Mouse (Mus musculus): Measurements from ENCODE around the gene Bhmt2. TPM values are rescaled to one million over a fixed set of nuclear protein-coding genes. Genes with fewer than 3 reads are reported as not detected.

Gene Bhmt2
- polyA plus RNA-seq, 1 experiment from 2014 or later, result 0.09 TPM

GRCm38 (mm10) chr13:93606868-93607578, 67.1 kb downstream of the Bhmt2 start:
- WGBS, result 76% methylated on average over 13 of the region's 13 CpGs
- Histone ChIP-seq H3K4me3 (no peak overlapping the region), H3K27ac (replicated peaks) (no peak overlapping the region), H3K4me2 (no peak overlapping the region), H3K9me3 (no peaks in the 10 kb centered on the region), H3K27me3 (no peaks in the 10 kb centered on the region), H3K9ac (no peak overlapping the region), H3K36me3 (no peaks in the 10 kb centered on the region), H3K4me1 (replicated peaks) (peaks cover 2% of the 10 kb centered on the region; the same call in 1 of the 2 replicates)
- no peak for ATAC-seq (ENCODE audit: low FRiP score, low read depth)

Other genes with a start within 250 kb of the Bhmt2 start
- 5.7 and 9.1 TPM in 2 replicates for gene Jmy, start 174.5 kb downstream of the Bhmt2 start, polyA plus RNA-seq (2015; fragmentation: Nextera tagmentation; extraction: Ambion mirVana)
- gene Bhmt, start 36.3 kb downstream of the Bhmt2 start, polyA plus RNA-seq (2015; fragmentation: Nextera tagmentation; extraction: Ambion mirVana), result 0.26 and 1.1 TPM in 2 replicates
- gene Dmgdh, start 131 bp upstream of the Bhmt2 start, polyA plus RNA-seq (2015; fragmentation: Nextera tagmentation; extraction: Ambion mirVana), result 0.30 and 0.31 TPM in 2 replicates
- gene Arsb, start 97.3 kb upstream of the Bhmt2 start, polyA plus RNA-seq (2015; fragmentation: Nextera tagmentation; extraction: Ambion mirVana), result 10.7 and 11.0 TPM in 2 replicates